Mouse (Mus musculus): ENCODE data around the gene Hectd1. TPM values are rescaled to one million over a fixed set of nuclear protein-coding genes. Genes with fewer than 3 reads are reported as not detected.

Gene Hectd1
- polyA plus RNA-seq, 1 experiment from 2014 or later: 38.9 TPM

DNA sequence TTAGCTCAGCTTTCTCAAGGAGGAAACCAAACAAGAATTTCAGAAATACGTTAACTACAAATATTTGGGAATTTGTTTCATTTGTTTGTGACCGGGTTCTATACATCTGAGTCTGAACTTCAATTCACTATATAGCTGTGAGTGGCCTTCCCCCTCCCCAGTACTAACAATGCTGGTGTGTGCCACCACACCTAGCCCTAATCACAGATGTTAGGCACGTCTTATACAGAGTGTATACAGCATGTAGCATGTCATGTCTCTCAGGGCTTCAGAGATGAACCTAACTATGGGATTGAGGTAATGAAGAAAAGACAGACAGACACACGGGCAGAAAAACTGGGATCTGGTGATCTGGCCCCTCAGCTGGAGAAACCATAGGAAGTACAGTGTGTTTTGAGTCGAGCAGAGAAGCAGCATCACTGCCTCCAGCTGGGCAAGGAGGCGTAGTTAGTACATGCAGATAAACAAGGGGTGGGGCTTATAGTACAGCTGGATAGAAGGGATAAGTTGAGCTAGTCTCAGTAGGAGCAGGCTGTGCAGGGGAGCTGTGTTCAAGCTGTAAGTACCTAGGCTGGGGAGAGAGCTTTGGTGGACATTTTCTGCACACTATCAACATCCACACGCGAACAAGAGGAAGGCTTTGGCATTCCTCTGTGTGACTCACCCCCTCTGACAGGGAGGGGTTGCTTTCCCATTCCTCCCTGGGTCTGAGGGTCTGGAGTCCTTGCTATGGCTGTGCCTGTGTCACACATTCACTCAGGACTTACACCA is 129.5 kb downstream of the Hectd1 start:
- peak overlapping the region; percentile 16; the same call in 1 of the 2 replicates for H3K4me3 ChIP-seq
- peak; percentile 94 for ATAC-seq (ENCODE audit: insufficient number of reproducible peaks, low FRiP score)
- H3K27me3 ChIP-seq (replicated peaks): no peaks in the 10 kb centered on the region
- WGBS: 35% methylated on average over 8 of the region's 8 CpGs
- H3K9ac ChIP-seq: no peak overlapping the region
- H3K4me1 ChIP-seq (replicated peaks): peaks cover 32% of the 10 kb centered on the region
- H3K36me3 ChIP-seq: 0 out of 2 replicates have a peak, but pooled peaks cover 4% of the 10 kb centered on the region
- H3K4me2 ChIP-seq: peak overlapping the region; percentile 50
- no peaks in the 10 kb centered on the region; the same call in 1 of the 2 replicates for H3K9me3 ChIP-seq (replicated peaks)
- peak overlapping the region; percentile 75 for H3K27ac ChIP-seq (ENCODE audit: poor library complexity, severe bottlenecking)

- Histone ChIP-seq H3K4me3 (no peak overlapping the region), H3K36me3 (no peaks in the 10 kb centered on the region), H3K27ac (ENCODE audit: poor library complexity, severe bottlenecking) (no peak overlapping the region), H3K9me3 (replicated peaks) (no peaks in the 10 kb centered on the region), H3K4me1 (replicated peaks) (peaks cover 32% of the 10 kb centered on the region), H3K27me3 (replicated peaks) (no peaks in the 10 kb centered on the region), H3K4me2 (no peak overlapping the region), H3K9ac (no peak overlapping the region)
- 25% methylated on average over 2 of the region's 2 CpGs for WGBS
- no peak for ATAC-seq (ENCODE audit: insufficient number of reproducible peaks, low FRiP score)
Measured at GRCm38 (mm10) chr12:51696157-51696556, 133.2 kb downstream of the Hectd1 start.

- H3K36me3 ChIP-seq: no peaks in the 10 kb centered on the region
- 79% methylated on average over 1 of the region's 1 CpGs for WGBS
- H3K4me2 ChIP-seq: no peak overlapping the region
- H3K4me1 ChIP-seq (replicated peaks): peaks cover 26% of the 10 kb centered on the region
- H3K9me3 ChIP-seq (replicated peaks): no peaks in the 10 kb centered on the region
- H3K27ac ChIP-seq (ENCODE audit: poor library complexity, severe bottlenecking): peak overlapping the region; percentile 27; the same call in 1 of the 2 replicates
- no peak overlapping the region for H3K4me3 ChIP-seq
- no peak overlapping the region for H3K9ac ChIP-seq
- H3K27me3 ChIP-seq (replicated peaks): no peaks in the 10 kb centered on the region
- no peak for ATAC-seq (ENCODE audit: insufficient number of reproducible peaks, low FRiP score)
Measured at GRCm38 (mm10) chr12:51694966-51695365, 134.4 kb downstream of the Hectd1 start.

GRCm38 (mm10) chr12:51694096-51694495 is 135.2 kb downstream of the Hectd1 start:
- Histone ChIP-seq H3K4me2 (no peak overlapping the region), H3K4me1 (replicated peaks) (peaks cover 25% of the 10 kb centered on the region), H3K9me3 (replicated peaks) (no peaks in the 10 kb centered on the region), H3K27ac (ENCODE audit: poor library complexity, severe bottlenecking) (peak overlapping the region; percentile 77), H3K4me3 (no peak overlapping the region), H3K36me3 (no peaks in the 10 kb centered on the region), H3K27me3 (replicated peaks) (no peaks in the 10 kb centered on the region), H3K9ac (no peak overlapping the region; the same call in 1 of the 2 replicates)
- no peak for ATAC-seq (ENCODE audit: insufficient number of reproducible peaks, low FRiP score)

Other genes starting within 250 kb of the Hectd1 start
- gene Coch, start 236.2 kb downstream of the Hectd1 start, polyA plus RNA-seq (2016; fragmentation: Nextera tagmentation; extraction: Ambion mirVana): 1.1 and 3.3 TPM in 2 replicates
- gene Ap4s1, start 138.5 kb downstream of the Hectd1 start, polyA plus RNA-seq (2016; fragmentation: Nextera tagmentation; extraction: Ambion mirVana): 36.3 and 36.6 TPM in 2 replicates
- 54.8 and 58.6 TPM in 2 replicates for gene Strn3, start 137.6 kb downstream of the Hectd1 start, polyA plus RNA-seq (2016; fragmentation: Nextera tagmentation; extraction: Ambion mirVana)
- gene Heatr5a, start 141.8 kb upstream of the Hectd1 start, polyA plus RNA-seq (2016; fragmentation: Nextera tagmentation; extraction: Ambion mirVana): 13.3 and 15.5 TPM in 2 replicates
- 15.8 and 16.7 TPM in 2 replicates for gene Dtd2, start 177.0 kb upstream of the Hectd1 start, polyA plus RNA-seq (2016; fragmentation: Nextera tagmentation; extraction: Ambion mirVana)
- gene Gpr33, start 198.5 kb upstream of the Hectd1 start, polyA plus RNA-seq (2016; fragmentation: Nextera tagmentation; extraction: Ambion mirVana): not detected in 2 replicates